Mouse (Mus musculus): ENCODE measurements around the gene Klf13.

DNA sequence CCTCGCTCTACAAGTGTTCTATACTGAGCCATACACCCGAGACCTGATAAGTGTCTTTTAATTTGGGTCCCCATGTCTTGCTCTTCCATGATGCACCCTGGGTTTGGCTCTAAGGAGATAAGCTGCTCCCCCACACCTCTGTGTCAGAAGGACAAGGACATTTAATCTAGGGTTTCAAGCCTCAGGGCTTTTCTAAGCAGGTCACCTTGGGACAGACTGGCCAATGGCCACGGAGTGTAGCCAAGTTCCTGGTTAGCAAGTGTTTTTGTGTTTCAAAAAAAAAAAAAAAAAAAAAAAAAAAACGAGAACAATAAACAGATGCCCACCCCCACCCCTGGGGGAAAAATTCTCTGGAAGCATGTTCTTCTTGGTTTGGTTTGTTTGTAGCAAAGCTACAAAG lies 9.6 kb downstream of the Klf13 start:
- TF ChIP-seq POLR2A (IDR thresholded peaks at IDR 0.05; ENCODE audit: insufficient read length, low read depth): no peak
- no peak for TF ChIP-seq REST (IDR thresholded peaks at IDR 0.05; ENCODE audit: insufficient read depth, insufficient read length)
- no peak for TF ChIP-seq MYOG (IDR thresholded peaks at IDR 0.05; ENCODE audit: control insufficient read depth in 1 of 3, insufficient read depth in 1 of 3, insufficient read length in 2 of 3, low read depth in 2 of 3)
- no peak for TF ChIP-seq CEBPB (IDR thresholded peaks at IDR 0.05; ENCODE audit: insufficient read depth, poor library complexity, severe bottlenecking)
- TF ChIP-seq USF1 (IDR thresholded peaks at IDR 0.05; ENCODE audit: low read depth): no peak

Measured in myocyte (in vitro differentiated cells).